Mouse (Mus musculus) spleen, adult 2 months (tissue): ENCODE data around the gene Cnn3.

Experiments used
- CTCF ChIP-seq: fragments of 200-500 bp; IDR thresholded peaks from 2 replicates; pipeline ENCODE4 v1.5.1; 2011; ENCODE audit warnings: mild to moderate bottlenecking, inconsistent platforms; ENCODE audit not compliant: insufficient read depth, insufficient read length, insufficient replicate concordance; ENCODE audit errors: extremely low read depth
- POLR2A ChIP-seq: fragments of 200-500 bp; IDR thresholded peaks from 2 replicates; pipeline ENCODE4 v1.6.1; 2011; ENCODE audit warnings: low read depth, low read length, inconsistent platforms

DNA sequence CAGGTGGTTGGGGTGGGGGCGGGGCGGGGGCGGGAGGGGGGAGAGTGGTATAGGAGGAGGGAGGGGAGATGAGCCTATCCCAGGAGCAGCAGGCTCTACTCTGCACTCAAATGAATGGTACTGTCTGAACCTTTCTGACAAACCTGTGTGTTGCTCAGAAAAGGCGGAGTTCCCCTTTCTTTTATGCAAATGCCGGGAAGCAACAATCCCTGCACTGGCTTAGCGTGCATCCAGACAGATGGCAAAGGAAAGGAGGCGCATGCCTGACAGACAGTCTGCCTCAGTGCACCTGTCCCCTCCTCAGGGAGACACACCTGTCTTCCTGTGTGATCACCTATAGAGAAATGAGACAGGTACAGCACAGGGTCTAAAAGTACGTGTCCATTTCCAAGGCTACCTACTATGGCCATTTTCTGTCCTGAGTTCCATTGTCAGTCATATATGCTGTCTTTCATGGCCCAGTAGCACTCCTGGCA lies 54.7 kb downstream of the Cnn3 start:
- TF ChIP-seq POLR2A (no peak), CTCF (no peak)
